Mouse (Mus musculus) c-Kit-positive CD71-negative TER-119-negative erythroid progenitor cells, embryonic 14.5 days (primary cell): ENCODE measurements around the gene S100a1.

Source experiments
- DNase-seq: peaks from one replicate; pipeline ENCODE4 v3.0.0-alpha.2; 2013; ENCODE audit warnings: low read depth

S100a1 gene

GRCm38 (mm10) chr3:90465081-90465685 lies 49.0 kb downstream of the S100a1 start:
- DNase-seq, result no peak

GRCm38 (mm10) chr3:90464552-90465080 lies 49.6 kb downstream of the S100a1 start:
- DNase-seq, result no peak

GRCm38 (mm10) chr3:90462579-90462978 lies 51.6 kb downstream of the S100a1 start:
- no peak for DNase-seq

GRCm38 (mm10) chr3:90461935-90462334 lies 52.3 kb downstream of the S100a1 start:
- no peak for DNase-seq
